Mouse (Mus musculus) lung, embryonic 16.5 days (tissue): ENCODE measurements at regions not wholly inside any gene's neighbourhood (a gene's known extent, or its start where the extent isn't known, plus 50 kb on each side); places are given as distances from the start of the nearest gene placed in this dataset.

Experiments used
- ATAC-seq: fragments of 200-750 bp; cut with Nextera tagmentation; 2 replicates; pipeline ENCODE4 v1.8.0; 2017; ENCODE audit warnings: low read depth, mild to moderate bottlenecking, moderate library complexity
- H3K27ac ChIP-seq: fragments of 300-500 bp; sonication (generic); 2 replicates; pipeline ENCODE4 v1.5.1; 2014; ENCODE audit warnings: mild to moderate bottlenecking, control low read depth, low read length
- H3K27me3 ChIP-seq: fragments of 300-500 bp; sonication (generic); 2 replicates; pipeline ENCODE4 v1.6.1; 2014; ENCODE audit warnings: low read depth, low read length, mixed read lengths; ENCODE audit not compliant: control insufficient read depth, insufficient read depth
- H3K36me3 ChIP-seq: fragments of 300-500 bp; sonication (generic); 2 replicates; pipeline ENCODE4 v1.6.1; 2014; ENCODE audit warnings: low read length; ENCODE audit not compliant: control insufficient read depth, insufficient read depth
- H3K4me1 ChIP-seq: fragments of 300-500 bp; sonication (generic); replicated peaks from 2 replicates; pipeline ENCODE4 v1.6.1; 2014; ENCODE audit warnings: low read length, mixed read lengths; ENCODE audit not compliant: control insufficient read depth, insufficient read depth
- H3K4me2 ChIP-seq: fragments of 300-500 bp; sonication (generic); 2 replicates; pipeline ENCODE4 v1.6.1; 2014; ENCODE audit warnings: low read depth, low read length, control low read depth
- H3K4me3 ChIP-seq: fragments of 300-500 bp; sonication (generic); 2 replicates; pipeline ENCODE4 v1.5.1; 2014; ENCODE audit warnings: mild to moderate bottlenecking, low read length, control low read depth
- H3K9ac ChIP-seq: fragments of 300-500 bp; sonication (generic); 2 replicates; pipeline ENCODE4 v1.6.1; 2014; ENCODE audit warnings: low read length, control low read depth
- H3K9me3 ChIP-seq: fragments of 300-500 bp; sonication (generic); 2 replicates; pipeline ENCODE4 v1.6.1; 2016; ENCODE audit warnings: low read length; ENCODE audit not compliant: control insufficient read depth
- WGBS: fragments of 180-500 bp; shearing (Covaris S2); extraction: QIAGEN DNeasy Blood & Tissue Kit; methylation state at CpG from one replicate; pipeline ENCODE4 v1.1.7; 2014; 5-methylcytosine and 5-hydroxymethylcytosine counted together

- H3K9ac ChIP-seq, result no peak overlapping the region
- no peaks in the 10 kb centered on the region for H3K36me3 ChIP-seq
- H3K27me3 ChIP-seq, result no peaks in the 10 kb centered on the region
- H3K4me2 ChIP-seq, result no peak overlapping the region
- ATAC-seq, result no peak
- H3K4me1 ChIP-seq, result no peaks in the 10 kb centered on the region
- 79% methylated on average over 1 of the region's 1 CpGs for WGBS
- no peaks in the 10 kb centered on the region for H3K9me3 ChIP-seq
- no peak overlapping the region for H3K4me3 ChIP-seq
- H3K27ac ChIP-seq, result no peak overlapping the region
Observed at GRCm38 (mm10) chr3:17452984-17453383, 495.2 kb upstream of the Cypt12 start.

DNA sequence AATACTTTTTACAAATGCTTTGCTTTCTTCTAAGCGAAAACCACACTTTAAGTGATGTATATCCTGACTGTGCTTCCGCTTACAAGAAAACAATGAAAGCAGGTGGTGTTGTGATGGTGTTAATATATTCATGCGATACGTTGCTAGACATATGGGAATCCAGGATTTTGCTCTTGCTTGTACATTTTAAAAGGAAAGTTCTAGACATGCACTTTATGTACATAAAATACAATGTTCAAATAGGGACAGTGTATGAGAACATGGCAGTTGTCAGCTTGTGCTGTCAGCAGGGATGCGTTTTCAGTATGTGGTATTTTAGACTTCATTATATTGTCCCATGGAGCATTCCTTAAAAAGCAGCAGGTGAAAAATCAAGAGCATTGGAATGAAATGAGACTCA, 487.7 kb upstream of the Cypt12 start:
- H3K27me3 ChIP-seq, result no peaks in the 10 kb centered on the region
- no peak overlapping the region for H3K4me3 ChIP-seq
- 85% methylated on average over 5 of the region's 5 CpGs for WGBS

DNA sequence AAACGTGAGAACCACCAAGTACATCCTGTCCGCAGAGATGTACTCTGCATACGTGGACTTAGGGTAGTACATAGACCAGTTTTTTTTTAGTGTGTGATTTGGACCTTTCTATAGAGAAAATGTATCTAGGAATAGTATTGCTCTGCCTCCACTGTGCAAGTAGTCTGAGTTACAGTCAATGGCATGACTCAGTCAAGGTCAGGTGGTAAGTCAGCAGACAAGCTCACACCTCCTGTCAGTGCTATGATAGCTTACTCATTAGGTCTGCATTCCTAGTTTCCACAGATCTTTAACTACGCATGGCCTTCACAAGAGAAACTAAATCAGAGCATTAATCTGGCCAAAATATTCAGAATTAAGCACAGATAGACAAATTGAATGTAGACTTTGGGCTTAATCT, 486.8 kb upstream of the Cypt12 start:
- 75% methylated on average over 4 of the region's 4 CpGs for WGBS
- H3K4me3 ChIP-seq, result no peak overlapping the region
- H3K27me3 ChIP-seq, result no peaks in the 10 kb centered on the region
- no peaks in the 10 kb centered on the region for H3K36me3 ChIP-seq
- H3K9ac ChIP-seq, result no peak overlapping the region
- H3K9me3 ChIP-seq, result no peaks in the 10 kb centered on the region
- H3K4me2 ChIP-seq, result no peak overlapping the region
- H3K4me1 ChIP-seq, result no peaks in the 10 kb centered on the region
- no peak for ATAC-seq
- no peak overlapping the region for H3K27ac ChIP-seq

More for the DNA sequence above, 487.7 kb upstream of the Cypt12 start:
- Histone ChIP-seq H3K9ac (no peak overlapping the region), H3K27ac (no peak overlapping the region), H3K9me3 (no peaks in the 10 kb centered on the region), H3K4me2 (no peak overlapping the region), H3K4me1 (no peaks in the 10 kb centered on the region), H3K36me3 (no peaks in the 10 kb centered on the region)
- ATAC-seq, result no peak

- WGBS, result 71% methylated on average over 2 of the region's 2 CpGs
- H3K36me3 ChIP-seq, result no peaks in the 10 kb centered on the region
- no peak for ATAC-seq
Observed at GRCm38 (mm10) chr3:17473812-17474211, 474.4 kb upstream of the Cypt12 start.

DNA sequence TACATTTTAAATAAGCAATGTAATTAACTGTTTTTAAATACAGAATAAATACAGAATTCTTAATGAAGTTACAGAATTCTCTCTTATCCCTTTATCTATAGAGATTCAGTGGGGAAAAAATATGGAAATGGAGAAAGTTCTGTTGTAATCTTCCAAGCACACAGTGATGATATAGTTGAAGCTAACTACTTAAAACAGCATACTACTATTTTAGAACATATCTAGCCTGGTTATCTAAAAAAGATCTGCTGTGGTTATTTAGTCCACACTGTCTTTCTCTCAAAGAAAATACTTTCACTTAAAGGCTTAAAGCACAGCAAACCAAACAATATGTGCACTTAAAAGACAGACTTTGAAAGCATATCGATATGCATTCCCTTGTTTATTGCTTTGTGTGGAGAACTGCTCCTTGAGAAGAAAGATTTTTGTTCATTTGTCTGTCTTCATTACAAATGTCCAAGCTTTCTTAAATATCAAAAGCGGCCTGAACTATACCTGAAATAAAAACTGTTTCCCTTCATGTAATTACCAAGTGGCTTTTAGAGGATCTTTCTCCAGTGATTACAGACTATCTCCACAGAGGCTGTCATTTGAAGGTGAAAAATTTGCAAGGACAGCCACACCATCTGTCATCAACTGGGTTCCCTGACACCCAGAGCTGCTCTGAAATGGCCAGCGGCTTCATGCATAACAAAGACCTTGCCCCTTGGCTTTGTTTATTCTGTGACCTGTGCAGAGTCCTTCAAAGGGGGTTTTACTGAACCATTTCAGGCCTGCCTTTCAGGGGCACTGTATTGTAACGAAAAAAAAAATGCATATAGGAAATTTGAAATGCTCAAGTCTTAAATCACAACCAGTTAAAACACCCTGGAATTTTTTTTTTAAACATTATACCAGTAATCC, 458.7 kb upstream of the Cypt12 start:
- no peaks in the 10 kb centered on the region for H3K27me3 ChIP-seq
- WGBS, result 25% methylated on average over 4 of the region's 4 CpGs
- no peaks in the 10 kb centered on the region for H3K9me3 ChIP-seq
- H3K36me3 ChIP-seq, result no peaks in the 10 kb centered on the region
- H3K4me1 ChIP-seq, result no peaks in the 10 kb centered on the region
- H3K9ac ChIP-seq, result no peak overlapping the region
- H3K4me3 ChIP-seq, result no peak overlapping the region
- ATAC-seq, result no peak
- no peak overlapping the region for H3K4me2 ChIP-seq
- no peak overlapping the region for H3K27ac ChIP-seq

More at GRCm38 (mm10) chr3:17473812-17474211, 474.4 kb upstream of the Cypt12 start:
- H3K27ac ChIP-seq, result no peak overlapping the region
- H3K4me3 ChIP-seq, result no peak overlapping the region
- H3K4me1 ChIP-seq, result no peaks in the 10 kb centered on the region
- no peak overlapping the region for H3K9ac ChIP-seq
- H3K27me3 ChIP-seq, result no peaks in the 10 kb centered on the region
- no peak overlapping the region for H3K4me2 ChIP-seq
- no peaks in the 10 kb centered on the region for H3K9me3 ChIP-seq

DNA sequence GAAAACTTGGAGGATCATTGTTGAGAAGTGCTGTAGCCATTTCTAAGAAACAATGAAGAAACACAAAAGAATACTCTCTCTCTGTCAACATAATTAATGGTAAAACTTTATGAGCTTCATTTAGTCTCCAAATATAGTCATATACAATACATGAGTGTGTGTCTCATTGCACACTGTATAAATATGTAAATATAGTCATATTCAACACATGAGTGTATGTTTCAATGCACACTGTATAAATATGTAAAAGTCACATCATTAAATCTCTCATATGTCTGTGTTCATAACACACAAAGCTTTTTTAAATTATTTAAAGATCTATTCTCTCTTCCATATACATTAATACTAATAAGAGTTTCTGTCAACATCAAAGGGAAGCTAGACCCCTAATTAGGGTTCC, 457.6 kb upstream of the Cypt12 start:
- no peak overlapping the region for H3K27ac ChIP-seq
- no peaks in the 10 kb centered on the region for H3K4me1 ChIP-seq
- no peaks in the 10 kb centered on the region for H3K27me3 ChIP-seq
- no peaks in the 10 kb centered on the region for H3K36me3 ChIP-seq
- no peak overlapping the region for H3K4me3 ChIP-seq
- no peak for ATAC-seq
- no peak overlapping the region for H3K4me2 ChIP-seq
- no peaks in the 10 kb centered on the region for H3K9me3 ChIP-seq
- no peak overlapping the region for H3K9ac ChIP-seq

GRCm38 (mm10) chr3:17498291-17498690, 449.9 kb upstream of the Cypt12 start:
- Histone ChIP-seq H3K9me3 (no peaks in the 10 kb centered on the region), H3K4me2 (no peak overlapping the region), H3K27ac (no peak overlapping the region), H3K4me3 (no peak overlapping the region), H3K36me3 (no peaks in the 10 kb centered on the region), H3K9ac (no peak overlapping the region), H3K4me1 (no peaks in the 10 kb centered on the region), H3K27me3 (no peaks in the 10 kb centered on the region)
- 87% methylated on average over 3 of the region's 3 CpGs for WGBS
- ATAC-seq, result no peak

GRCm38 (mm10) chr3:17501556-17501955, 446.7 kb upstream of the Cypt12 start:
- ATAC-seq, result no peak
- Histone ChIP-seq H3K9ac (no peak overlapping the region), H3K36me3 (no peaks in the 10 kb centered on the region), H3K9me3 (no peaks in the 10 kb centered on the region), H3K4me1 (no peaks in the 10 kb centered on the region), H3K4me2 (no peak overlapping the region), H3K27ac (no peak overlapping the region), H3K4me3 (no peak overlapping the region), H3K27me3 (no peaks in the 10 kb centered on the region)
- 61% methylated on average over 2 of the region's 2 CpGs for WGBS

- no peaks in the 10 kb centered on the region for H3K4me1 ChIP-seq
- no peak for ATAC-seq
- no peak overlapping the region for H3K4me3 ChIP-seq
- no peak overlapping the region for H3K27ac ChIP-seq
- H3K27me3 ChIP-seq, result no peaks in the 10 kb centered on the region
- no peaks in the 10 kb centered on the region for H3K36me3 ChIP-seq
- no peak overlapping the region for H3K4me2 ChIP-seq
- no peak overlapping the region for H3K9ac ChIP-seq
- no peaks in the 10 kb centered on the region for H3K9me3 ChIP-seq
Observed at GRCm38 (mm10) chr3:17541346-17541745, 406.9 kb upstream of the Cypt12 start.
